Mouse (Mus musculus): ENCODE data around the gene Hnrnpa3.
"Not testable (repeated sequence)": the region's sequence is repeated elsewhere in the genome, so short reads cannot be mapped to it uniquely, and the experiment has no call there.

The Hnrnpa3 gene

DNA sequence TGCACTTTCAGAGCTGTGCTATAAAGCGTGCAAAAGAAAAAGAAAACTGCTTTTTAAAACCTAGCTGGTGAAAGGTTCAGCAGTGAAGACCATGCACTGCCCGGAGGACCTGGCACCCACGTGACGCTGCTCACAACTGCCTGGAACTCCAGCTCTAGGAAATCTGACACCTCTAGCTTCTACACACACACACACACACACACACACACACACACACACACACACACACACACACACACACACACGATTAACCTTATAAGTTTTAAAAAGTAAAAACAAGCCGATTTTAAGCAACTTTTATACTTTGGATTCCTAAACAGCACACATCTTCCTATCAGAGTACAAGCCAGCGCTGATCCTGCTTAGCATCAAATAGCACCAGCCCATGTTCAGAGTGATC lies 22.4 kb downstream of the Hnrnpa3 start:
- DNase-seq: no peak

DNA sequence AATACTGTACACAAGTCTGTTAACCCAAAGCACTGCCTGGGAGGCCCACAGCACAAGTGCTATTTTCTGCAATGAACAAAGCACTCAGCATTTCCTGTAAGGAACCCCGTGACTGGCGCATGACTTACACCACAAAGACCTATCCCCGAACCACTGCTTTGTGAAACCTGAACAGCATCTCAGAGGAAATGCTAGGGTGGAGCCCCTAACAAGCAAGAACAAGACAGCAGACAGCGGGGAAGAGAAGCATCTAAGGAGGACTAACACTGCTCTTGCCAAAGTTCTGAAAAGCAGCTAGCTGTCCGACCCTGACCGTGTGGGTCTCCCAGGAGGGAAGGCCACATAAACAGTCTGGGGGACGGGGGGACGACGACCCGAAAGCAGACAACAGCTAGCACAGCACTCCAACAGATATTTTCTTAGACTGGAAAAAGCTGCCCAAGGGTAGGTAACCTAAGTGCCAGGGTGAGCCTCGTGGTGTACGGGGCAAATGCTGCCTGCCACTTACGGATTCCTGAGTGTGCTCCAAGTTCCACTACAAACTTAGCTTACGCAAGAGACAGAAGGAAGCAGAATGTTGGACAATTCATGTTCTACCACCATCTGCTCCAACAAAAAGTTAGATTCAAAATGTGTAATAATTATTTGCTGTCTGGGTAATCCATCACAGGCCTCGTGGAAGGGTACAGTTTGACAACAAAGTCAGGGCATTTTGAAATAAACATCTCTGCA lies 24.1 kb downstream of the Hnrnpa3 start:
- DNase-seq: no peak

DNA sequence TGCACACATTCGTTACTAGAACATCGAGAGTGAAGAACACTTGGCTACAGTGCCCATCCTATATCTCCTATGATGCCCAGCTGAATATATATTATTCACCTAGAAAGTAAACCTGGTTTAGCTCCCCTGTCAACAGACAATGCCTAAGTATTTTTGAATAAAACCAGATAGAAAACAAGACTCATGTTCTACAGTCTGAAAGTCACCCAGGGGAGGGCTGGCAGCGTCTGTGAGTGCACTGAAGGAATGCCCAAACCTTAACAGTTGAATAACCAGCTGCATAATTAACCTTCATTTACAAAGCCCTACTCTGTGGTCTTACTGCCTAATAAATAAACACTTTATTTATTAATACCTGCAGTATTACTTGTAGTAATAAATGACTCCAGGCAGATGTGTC lies 25.5 kb downstream of the Hnrnpa3 start:
- DNase-seq: no peak

DNA sequence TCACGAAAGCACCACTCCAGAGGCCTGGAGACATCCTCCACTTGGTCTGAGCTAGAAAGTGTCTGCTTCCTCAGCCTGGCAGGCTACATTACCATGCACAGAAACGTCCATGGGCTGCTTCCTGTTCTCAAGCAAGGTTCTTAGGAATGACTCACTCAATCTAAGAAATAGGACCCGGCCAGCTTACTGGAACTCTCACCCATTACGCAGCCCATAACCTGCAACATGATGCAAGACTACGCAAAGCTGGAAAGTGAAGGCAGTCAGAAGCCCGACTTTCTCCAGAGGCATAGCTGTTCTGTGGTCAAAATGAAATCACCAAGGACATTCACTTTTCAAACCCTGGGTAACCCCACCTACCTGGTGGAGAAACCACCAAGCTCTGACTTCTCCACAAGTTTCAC lies 26.4 kb downstream of the Hnrnpa3 start:
- no peak for DNase-seq

DNA sequence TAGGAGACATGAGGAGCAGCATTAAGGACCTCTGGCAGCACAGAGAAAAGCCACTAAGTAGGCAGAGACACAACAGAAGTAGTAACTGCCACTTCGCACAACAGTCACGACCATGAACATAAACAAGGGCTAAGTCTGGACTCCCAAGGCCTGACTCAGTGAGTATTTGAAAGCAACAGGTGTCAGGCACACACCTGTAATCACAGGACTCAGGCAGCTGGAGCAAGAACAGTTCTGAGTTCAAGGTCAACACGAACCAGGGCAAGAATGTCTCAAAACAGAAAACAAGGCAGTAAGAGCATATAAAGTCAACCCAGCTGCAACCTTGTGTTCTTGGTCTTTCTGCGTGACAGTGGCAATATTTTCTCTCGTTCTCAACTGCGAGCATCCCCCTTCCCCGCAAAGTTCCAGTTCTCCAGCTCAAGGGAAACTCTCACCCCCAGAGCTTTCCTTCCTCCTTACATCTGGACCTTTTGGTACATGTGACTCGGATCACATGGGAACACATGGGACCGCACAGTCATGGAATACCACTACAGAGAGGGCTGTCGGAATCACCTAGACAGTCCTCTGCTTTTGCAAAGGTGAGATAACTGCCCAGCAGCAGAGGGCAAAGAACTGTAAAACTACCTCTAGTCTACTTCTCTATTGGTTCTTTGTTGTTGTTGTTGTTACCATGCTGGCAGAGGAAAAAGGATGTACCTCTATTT lies 28.1 kb downstream of the Hnrnpa3 start:
- DNase-seq: no peak

DNA sequence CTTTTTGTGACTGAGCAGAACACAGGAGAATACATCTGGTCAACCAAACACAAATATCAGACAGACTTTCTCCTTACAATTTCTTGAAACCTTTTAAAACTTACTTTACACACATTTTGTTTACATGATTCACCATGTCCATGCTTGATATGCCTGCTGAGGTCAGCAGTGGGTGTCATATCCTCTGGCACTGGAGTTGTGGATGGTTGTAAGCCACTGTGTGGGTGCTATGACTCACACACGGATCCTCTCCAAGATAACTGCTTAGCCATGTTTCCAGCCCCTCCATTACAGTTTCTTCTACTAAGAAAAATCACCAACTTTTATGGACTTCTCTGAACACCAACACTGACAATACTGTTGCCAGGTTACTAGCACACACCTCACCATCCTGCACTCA lies 29.8 kb downstream of the Hnrnpa3 start:
- DNase-seq: no peak

DNA sequence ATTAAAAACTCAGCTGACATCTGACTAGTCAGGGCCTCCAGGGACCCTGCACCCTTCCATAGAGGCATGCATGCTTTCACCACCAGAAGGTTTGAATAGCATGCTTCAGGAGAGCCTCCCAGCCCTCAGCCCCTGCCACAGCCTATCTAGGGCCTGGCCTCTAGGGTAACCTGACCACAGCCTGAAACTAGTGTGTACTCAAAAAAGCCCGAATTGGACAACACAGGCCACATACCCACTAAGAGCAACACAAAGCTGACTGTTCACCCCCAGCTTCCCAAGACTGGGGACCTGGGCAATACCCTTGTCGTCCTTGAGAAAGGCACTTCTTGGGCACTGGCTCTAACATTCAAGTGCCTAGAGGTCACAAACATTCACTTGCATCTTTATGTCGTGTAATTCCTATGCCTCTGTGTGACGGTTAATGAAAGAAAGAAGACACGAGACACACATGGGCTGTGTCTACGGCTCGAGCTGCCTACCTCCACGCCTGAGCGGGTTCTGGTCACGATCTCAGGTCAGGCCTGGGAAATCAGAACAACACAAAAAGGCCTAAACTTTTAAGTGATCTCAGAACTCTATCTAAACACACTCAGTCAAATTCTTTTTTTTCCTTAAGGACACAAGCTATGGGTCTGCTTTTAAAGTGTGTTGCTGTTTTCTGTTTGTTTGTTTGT lies 30.6 kb downstream of the Hnrnpa3 start:
- DNase-seq: no peak

DNA sequence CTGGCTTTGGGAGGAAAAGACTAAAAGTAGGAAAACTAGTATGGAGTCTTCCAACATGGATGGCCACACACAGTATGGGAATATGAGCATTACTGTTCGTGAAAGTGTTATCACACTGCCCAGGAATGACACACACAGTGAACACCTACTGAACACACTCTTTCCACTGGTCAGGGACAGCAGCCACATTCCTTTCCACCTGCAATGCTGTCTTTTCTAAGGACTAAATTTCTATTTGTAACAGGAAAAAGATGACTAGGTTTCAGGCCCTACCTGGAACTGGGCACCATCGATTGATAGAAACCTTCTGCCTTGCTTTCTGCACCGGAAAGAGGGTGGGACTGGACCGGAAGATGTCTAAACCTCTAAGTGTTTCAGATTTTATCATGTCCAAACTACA lies 31.6 kb downstream of the Hnrnpa3 start:
- DNase-seq: no peak

DNA sequence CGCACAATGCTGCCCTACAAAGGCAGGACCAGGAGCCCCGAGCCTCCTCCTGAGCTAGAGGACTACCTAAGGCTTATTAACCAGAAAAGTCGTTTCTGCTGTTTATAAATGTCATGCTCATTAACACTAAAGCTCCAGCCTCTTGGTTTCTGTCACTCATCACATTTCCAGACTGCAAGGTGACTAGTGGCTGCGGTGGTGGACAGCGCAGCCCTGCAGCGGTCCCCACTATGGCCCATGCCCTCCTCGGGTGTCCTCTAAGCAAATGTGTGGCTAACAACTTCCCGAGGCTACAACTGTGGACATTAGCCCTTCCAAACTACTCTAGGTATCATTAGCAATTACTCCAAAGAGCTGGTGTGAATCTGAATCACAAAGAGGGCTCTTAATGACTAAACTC lies 32.3 kb downstream of the Hnrnpa3 start:
- DNase-seq: no peak

DNA sequence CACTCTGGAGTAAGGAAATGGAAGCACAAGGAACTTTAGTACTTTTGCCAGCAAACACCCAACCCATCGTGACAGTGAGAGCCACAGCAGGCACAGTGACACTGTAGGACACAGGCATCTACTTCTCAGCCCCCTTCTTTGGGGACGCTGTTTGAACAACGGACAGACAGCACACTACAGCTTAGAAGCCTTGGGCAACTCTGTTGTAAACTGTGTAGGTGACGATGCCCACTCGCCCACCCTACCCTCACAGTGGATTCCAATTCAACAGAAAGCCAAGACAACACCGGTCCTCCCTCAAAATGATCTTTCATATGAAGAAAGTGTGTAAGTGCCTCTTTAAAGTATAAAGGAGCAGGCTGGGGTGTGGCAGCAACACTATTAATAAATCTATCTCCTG lies 33.3 kb downstream of the Hnrnpa3 start:
- no peak for DNase-seq

DNA sequence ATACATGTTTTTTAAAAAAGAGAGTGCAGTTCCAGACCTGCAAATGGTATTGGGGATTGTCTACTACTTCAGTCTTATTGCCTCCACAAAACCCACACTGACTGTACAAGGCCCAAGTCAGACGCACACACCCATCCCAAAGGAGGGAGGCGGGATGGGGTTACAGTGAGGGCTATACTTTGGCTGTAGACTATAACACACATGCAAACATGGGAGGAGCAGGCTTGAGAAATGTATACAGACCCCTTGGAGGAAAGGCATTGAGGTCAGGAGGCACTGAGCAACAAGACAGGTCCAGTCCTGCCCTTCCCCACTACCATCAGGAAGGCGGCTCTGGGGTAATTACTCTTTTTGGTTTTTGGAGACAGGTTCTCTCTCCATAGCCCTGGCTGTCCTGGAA lies 35.9 kb downstream of the Hnrnpa3 start:
- not testable (repeated sequence) for DNase-seq

DNA sequence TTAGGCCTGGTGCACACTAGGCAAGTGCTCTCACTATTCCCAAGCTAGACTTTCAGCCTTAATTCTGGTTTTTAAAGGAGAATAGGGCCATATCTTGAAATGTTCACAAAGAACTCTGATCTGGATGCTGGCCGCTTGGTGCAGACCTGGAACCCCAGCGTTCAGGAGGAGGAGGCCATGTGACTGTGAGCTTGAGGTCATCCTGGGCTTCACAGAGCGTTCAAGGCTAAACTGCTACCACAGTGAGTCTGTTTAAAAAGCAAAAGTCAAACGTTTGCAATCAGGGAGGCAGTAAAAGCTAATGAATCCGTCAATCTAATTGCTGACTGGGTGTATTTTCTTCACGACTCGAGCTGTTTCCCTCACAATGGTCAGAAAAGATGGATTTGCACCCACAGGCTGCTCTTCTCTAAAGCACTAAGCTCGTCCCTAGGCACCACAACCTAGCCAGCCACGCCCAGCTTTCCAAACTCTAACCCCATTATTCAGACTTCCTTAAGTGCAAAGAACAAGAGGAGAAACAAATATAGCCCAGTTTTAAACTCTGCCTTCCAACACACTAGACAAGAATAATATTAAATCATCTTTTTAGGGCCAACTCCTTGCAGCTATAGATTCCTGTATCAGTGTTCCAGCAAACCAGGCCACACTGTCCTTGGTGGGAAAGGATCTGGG lies 36.8 kb downstream of the Hnrnpa3 start:
- no peak for DNase-seq

DNA sequence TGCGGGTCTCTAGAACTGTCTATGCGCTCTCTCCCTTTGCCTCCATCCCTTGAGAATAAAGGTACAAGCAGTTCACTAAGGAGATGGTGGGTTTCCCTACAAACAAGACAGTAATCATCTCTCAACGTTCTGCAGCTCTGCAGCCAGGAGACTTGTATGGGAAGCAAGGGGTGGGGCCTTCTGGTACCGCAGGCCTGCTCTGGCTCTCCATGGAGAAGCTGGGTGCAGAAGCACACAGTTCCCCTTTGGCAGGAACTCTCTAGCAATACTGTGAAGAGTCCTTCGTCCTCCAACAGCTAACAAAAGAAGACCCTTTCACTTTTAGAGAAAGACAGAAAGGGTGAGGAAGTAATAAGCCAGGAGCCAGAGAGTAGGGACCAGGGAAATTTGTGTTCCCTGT lies 37.3 kb downstream of the Hnrnpa3 start:
- DNase-seq: no peak

DNA sequence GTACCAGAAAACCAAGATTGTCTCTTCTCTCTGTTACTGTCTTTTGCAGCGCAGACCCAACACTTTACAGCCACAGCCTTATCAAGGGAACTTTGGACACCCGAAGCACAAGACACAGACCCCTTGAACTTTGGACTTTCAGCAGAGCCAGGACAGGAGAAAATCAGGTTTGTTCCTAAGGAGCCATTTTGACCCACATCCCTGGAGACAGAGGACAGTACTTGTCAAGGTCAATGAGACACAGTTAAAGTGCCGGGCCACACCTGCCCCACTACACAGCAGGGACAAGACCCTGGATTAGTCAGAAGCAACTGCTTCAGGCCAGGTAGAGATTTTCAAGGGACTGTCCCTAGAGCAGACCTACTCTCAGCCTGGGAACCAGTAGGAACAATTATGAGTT lies 38.2 kb downstream of the Hnrnpa3 start:
- no peak for DNase-seq

DNA sequence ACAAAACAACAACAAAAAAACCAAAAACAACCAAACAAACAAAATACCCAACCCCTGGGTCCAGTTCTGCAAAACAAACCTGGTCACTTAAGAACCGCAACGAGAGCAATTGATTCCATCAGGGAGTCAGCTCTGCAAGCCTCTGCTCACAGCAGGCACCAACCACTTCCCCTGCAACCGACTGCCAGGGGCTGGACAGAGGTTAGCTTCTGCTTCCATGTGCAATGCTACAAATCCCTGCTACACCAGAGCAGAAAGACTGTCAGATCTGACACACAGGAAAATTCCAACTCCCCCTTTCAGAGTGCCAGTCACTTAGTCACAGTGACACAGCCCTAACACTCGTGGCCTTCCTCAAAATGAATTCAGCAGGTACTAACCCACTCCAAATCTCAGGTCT lies 38.9 kb downstream of the Hnrnpa3 start:
- no peak for DNase-seq

DNA sequence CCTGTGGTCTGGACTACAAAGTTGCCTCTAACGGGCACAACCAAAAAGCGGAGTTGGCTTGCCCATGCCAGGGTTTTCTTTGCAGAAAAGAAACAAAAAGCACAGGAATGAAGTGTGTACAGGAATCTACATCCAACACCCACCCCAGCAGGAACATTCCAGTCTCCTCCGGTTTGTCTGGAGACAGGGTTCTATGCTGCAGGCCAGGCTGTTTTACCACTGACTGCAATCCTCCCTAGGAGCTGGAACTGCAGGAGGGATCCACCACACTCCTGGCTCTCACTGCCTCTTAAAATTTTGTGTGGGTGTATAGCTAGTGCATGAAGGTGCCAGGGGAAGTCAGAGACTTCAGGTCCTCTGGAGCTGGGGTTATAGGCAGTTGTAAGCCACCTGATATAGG lies 39.8 kb downstream of the Hnrnpa3 start:
- DNase-seq: no peak

DNA sequence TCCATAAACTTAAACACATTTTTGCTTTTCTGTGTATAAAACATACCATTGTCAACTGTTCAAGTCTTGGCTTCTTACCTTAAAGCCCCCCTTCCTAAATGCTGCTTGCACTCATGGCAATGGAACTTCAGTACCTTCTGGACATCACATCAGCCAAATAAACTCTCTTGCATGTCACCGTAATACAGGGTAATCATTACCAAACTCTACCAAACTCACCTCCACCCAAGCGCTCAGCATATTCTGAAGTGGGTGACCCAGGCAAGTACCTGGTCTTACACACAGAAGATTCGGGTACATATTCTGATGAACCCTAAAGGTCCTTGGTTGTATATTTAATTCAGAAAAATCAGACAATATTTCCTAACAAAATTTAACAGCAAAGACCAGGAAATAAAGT lies 41.5 kb downstream of the Hnrnpa3 start:
- DNase-seq: no peak

DNA sequence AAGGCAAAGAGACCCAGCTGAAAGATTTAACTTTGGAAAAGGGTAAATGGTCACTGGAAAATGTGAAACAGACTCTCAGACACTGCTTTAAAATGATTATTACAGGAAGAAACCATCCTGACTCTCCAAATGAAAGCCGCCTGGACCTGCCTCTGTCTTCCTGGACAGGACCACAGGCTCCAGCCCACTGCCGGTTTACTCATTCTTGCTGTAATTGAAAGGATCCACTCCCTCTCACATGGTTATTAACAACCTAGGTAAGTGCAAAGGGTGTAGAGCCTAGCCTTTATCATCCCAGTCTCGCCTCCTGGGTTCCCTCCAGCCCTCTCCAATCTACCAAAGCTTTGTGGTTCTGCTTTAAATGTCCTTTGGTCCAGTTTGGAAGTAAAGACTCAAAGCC lies 42.1 kb downstream of the Hnrnpa3 start:
- DNase-seq: no peak

DNA sequence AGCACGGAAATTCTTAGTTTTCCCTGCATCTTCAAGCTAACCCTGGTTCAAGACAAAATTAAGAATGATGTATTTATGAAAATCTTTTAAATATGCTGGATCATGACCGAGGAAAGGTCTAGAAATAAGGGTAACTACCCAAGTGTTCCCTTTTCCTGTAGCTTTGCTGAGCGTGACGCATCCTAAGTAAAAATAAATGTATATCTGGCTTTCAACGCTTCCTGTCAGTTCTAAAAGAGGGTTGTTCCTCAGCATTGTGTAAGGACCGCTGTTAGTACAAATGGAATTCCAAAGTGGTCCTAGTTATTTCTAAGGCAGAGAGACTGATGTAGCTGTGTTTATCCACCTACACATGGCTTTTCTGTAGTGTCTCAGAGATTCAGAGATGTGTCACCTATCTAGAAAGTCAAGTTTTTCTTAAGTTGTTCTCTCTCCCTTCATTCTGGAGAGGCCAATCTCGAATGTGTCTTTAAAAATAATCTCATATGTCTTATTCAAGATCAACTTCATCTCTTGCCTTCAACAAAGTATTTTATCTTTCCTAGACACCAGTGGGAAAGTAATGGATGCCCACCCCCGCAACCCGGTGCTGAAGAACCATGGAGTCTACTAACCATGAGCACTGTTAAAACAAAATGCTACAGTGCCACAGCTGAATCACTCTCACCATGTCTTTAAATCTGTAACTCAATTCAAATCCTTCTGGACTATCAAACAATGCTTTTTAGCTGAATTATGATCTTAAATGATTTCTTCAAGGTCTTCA lies 42.9 kb downstream of the Hnrnpa3 start:
- DNase-seq: no peak

DNA sequence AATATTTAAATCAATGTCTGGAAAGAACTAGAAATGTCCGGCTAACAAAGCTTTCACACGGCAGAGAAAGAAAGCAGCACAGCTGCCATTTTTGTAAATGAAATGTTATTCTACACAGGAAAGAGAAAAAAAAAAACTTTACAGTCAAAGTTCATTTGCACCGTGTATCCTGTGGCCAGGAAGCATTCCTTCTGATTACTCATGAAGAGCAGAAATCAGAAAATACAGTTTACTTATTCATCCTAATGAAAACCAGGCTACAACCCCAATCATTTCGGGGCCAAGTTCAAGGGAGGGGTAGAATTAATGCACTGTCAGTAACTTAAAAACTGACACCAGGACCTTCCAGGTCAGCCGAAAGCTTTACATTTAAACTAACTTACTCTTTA lies 43.5 kb downstream of the Hnrnpa3 start:
- DNase-seq: no peak

DNA sequence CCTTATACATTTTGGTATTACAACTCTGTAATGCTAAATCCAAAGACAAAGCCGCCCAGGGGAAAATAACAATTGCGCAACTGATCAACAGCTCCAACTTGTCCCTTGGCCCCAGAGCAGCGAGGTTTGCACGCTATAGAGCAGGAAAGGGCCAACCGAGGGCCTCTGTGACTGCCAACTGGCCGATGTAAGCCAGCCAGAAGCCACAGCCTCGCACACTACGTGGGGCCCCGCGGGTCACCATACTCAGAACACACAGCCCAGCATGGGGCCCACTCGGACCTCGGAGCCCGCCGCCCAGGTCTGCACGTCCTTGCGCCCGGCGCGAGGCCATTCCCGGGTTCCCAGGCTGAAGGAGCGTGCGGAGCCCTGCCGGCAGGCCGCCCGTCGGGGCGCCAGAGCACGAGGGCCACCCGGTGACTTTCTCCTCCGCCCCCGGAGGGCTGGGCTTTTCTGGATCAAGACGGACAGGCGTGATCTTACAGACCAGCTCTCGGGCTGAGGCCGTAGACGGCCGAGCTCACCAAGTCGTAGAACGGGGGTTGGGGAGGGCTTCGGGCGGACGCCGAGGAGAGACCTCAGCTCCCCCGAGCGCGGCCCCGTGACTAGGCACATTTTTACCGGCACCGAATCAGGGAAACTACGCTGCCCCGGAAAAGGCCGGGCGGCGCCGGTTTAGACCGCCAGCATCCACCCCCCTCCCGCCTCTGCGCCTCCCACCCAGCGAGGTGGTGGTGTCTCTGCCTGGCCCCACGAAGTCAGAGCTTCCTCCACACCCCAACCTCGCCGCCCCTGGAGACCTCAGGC lies 44.5 kb downstream of the Hnrnpa3 start:
- DNase-seq: peak; percentile 52 to 60
